Mouse (Mus musculus): ENCODE results near the gene Spata46. TPM values are rescaled to one million over a fixed set of nuclear protein-coding genes. Genes with fewer than 3 reads are reported as not detected.

Gene Spata46
- total and polyA plus RNA-seq, 3 experiments: not detected

- in situ Hi-C loops (cut with MboI; ENCODE audit: low pct_ligation_motif_present, low pct_unique_long_range_greater_than_20kb, low sequenced_read_pairs) (loop anchor here (25.0 kb wide), 1 partner anchor 310 kb away; no protein-coding TSS in a partner anchor), dilution Hi-C loops (cut with MboI; ENCODE audit: extremely low pct_ligation_motif_present, extremely low pct_unique_long_range_greater_than_20kb, low sequenced_read_pairs) (no loop called here)
- H3K4me3 ChIP-seq (replicated peaks in 1 of 3; ENCODE audit: low read depth in 2 of 3, low read length in 2 of 3, poor library complexity in 1 of 3): no peak overlapping the region
- H3K9ac ChIP-seq (ENCODE audit: insufficient read depth, low read depth): no peak overlapping the region
- H3K4me1 ChIP-seq (ENCODE audit: control insufficient read depth in 1 of 2, insufficient read depth in 2 of 2): peaks cover 0 to 10% of the 10 kb centered on the region in 2 experiments; a peak in 2 of 4 replicates
- TF ChIP-seq MYC (IDR thresholded peaks at IDR 0.05; ENCODE audit: low read depth, low read length): no peak
- no peak for TF ChIP-seq MXI1 (IDR thresholded peaks at IDR 0.05; ENCODE audit: low read depth, low read length)
- TF ChIP-seq ELF1 (IDR thresholded peaks at IDR 0.05; ENCODE audit: low read depth, low read length): no peak
- no peak for TF ChIP-seq GABPA (IDR thresholded peaks at IDR 0.05; ENCODE audit: insufficient replicate concordance, low read depth, low read length)
- TF ChIP-seq RAD21 (IDR thresholded peaks at IDR 0.05; ENCODE audit: low read depth, low read length): no peak
- no peak for TF ChIP-seq JUND (conservative IDR thresholded peaks at IDR 0.05; ENCODE audit: low read depth, low read length)
- TF ChIP-seq TCF12 (IDR thresholded peaks at IDR 0.05; ENCODE audit: low read depth, low read length): no peak
- TF ChIP-seq MAX (IDR thresholded peaks at IDR 0.05; ENCODE audit: low read length): no peak
- no peak for TF ChIP-seq CHD1 (IDR thresholded peaks at IDR 0.05; ENCODE audit: low read depth, low read length)
- no peak for TF ChIP-seq E2F4 (IDR thresholded peaks at IDR 0.05; ENCODE audit: insufficient replicate concordance, low read depth, low read length)
- no peak for TF ChIP-seq POLR2A (IDR thresholded peaks at IDR 0.05; ENCODE audit: low read depth, low read length)
- TF ChIP-seq EP300 (IDR thresholded peaks at IDR 0.05; ENCODE audit: low read length): no peak
- TF ChIP-seq JUN (IDR thresholded peaks at IDR 0.05; ENCODE audit: insufficient read depth, low read depth, low read length): no peak
- no peak for TF ChIP-seq ETS1 (conservative IDR thresholded peaks at IDR 0.05; ENCODE audit: low read depth, low read length)
- TF ChIP-seq SMC3 (IDR thresholded peaks at IDR 0.05; ENCODE audit: low read depth, low read length): no peak
- TF ChIP-seq MAZ (IDR thresholded peaks at IDR 0.05; ENCODE audit: low read depth, low read length): no peak
- H3K79me2 ChIP-seq (replicated peaks; ENCODE audit: control insufficient read depth, extremely low read depth, insufficient read depth, poor library complexity, severe bottlenecking): no peaks in the 10 kb centered on the region
- H3K9me3 ChIP-seq (replicated peaks; ENCODE audit: low read length): no peaks in the 10 kb centered on the region
- H3K27ac ChIP-seq (ENCODE audit: insufficient read depth, low read depth): no peak overlapping the region
- no peaks in the 10 kb centered on the region for H3K36me3 ChIP-seq (replicated peaks in 1 of 2; ENCODE audit: control insufficient read depth in 1 of 2, insufficient read depth in 1 of 2, low read length in 1 of 2)
- no peak overlapping the region for H3K4me2 ChIP-seq (ENCODE audit: insufficient read depth, low read depth, poor library complexity, severe bottlenecking)
- peaks cover 8% of the 10 kb centered on the region for H3K27me3 ChIP-seq (replicated peaks)
- no peak for DNase-seq (ENCODE audit: extremely low read depth)
Observed at GRCm38 (mm10) chr1:170302456-170302855, 6.1 kb upstream of the Spata46 start.

DNA sequence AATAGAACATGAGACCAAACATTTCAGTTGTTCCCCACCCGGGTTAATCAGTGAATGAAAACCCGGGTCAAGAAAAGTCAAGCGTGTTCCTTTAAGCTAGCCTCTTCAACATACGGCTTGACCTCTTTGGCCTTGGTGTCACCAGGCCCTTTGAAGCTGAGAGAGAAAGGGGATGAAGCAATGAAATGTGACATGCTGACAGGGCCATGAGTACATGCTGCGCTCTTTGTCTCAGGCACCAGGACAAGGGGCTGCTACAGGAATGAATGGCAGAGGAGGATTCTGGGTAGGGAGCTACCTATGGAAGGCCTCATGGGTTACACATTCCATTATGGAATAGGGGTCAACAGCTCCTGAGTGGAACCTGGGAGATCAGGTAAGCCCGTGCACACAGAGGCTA lies 5.5 kb upstream of the Spata46 start:
- H3K79me2 ChIP-seq (replicated peaks; ENCODE audit: control insufficient read depth, extremely low read depth, insufficient read depth, poor library complexity, severe bottlenecking): no peaks in the 10 kb centered on the region
- H3K9me3 ChIP-seq (replicated peaks; ENCODE audit: low read length): no peaks in the 10 kb centered on the region
- dilution Hi-C loops (cut with MboI; ENCODE audit: extremely low pct_ligation_motif_present, extremely low pct_unique_long_range_greater_than_20kb, low sequenced_read_pairs): no loop called here
- no peaks in the 10 kb centered on the region for H3K36me3 ChIP-seq (replicated peaks in 1 of 2; ENCODE audit: control insufficient read depth in 1 of 2, insufficient read depth in 1 of 2, low read length in 1 of 2)
- in situ Hi-C loops (cut with MboI; ENCODE audit: low pct_ligation_motif_present, low pct_unique_long_range_greater_than_20kb, low sequenced_read_pairs): loop anchor here (25.0 kb wide), 1 partner anchor 309 kb away; no protein-coding TSS in a partner anchor
- H3K4me2 ChIP-seq (ENCODE audit: insufficient read depth, low read depth, poor library complexity, severe bottlenecking): no peak overlapping the region
- TF ChIP-seq POLR2A (IDR thresholded peaks at IDR 0.05; ENCODE audit: low read depth, low read length) (no peak), SMC3 (IDR thresholded peaks at IDR 0.05; ENCODE audit: low read depth, low read length) (no peak), NRF1 (IDR thresholded peaks at IDR 0.05; ENCODE audit: low read depth, low read length) (no peak), USF2 (conservative IDR thresholded peaks at IDR 0.05; ENCODE audit: low read depth, low read length) (no peak), MAX (IDR thresholded peaks at IDR 0.05; ENCODE audit: low read length) (no peak), ELF1 (IDR thresholded peaks at IDR 0.05; ENCODE audit: low read depth, low read length) (no peak), ETS1 (conservative IDR thresholded peaks at IDR 0.05; ENCODE audit: low read depth, low read length) (no peak), MAZ (IDR thresholded peaks at IDR 0.05; ENCODE audit: low read depth, low read length) (no peak), EP300 (IDR thresholded peaks at IDR 0.05; ENCODE audit: low read length) (no peak), CHD2 (IDR thresholded peaks at IDR 0.05; ENCODE audit: low read length) (no peak), ZNF384 (IDR thresholded peaks at IDR 0.05; ENCODE audit: low read depth, low read length) (no peak), PAX5 (IDR thresholded peaks at IDR 0.05; ENCODE audit: low read length) (no peak), MEF2A (IDR thresholded peaks at IDR 0.05; ENCODE audit: borderline replicate concordance, low read depth, low read length) (no peak)
- H3K4me1 ChIP-seq (ENCODE audit: control insufficient read depth in 1 of 2, insufficient read depth in 2 of 2): peaks cover 0 to 10% of the 10 kb centered on the region in 2 experiments; a peak in 2 of 4 replicates
- DNase-seq (ENCODE audit: extremely low read depth): no peak
- no peak overlapping the region for H3K27ac ChIP-seq (ENCODE audit: insufficient read depth, low read depth)
- peaks cover 5% of the 10 kb centered on the region for H3K27me3 ChIP-seq (replicated peaks)
- no peak overlapping the region for H3K9ac ChIP-seq (ENCODE audit: insufficient read depth, low read depth)
- no peak overlapping the region for H3K4me3 ChIP-seq (replicated peaks in 1 of 3; ENCODE audit: low read depth in 2 of 3, low read length in 2 of 3, poor library complexity in 1 of 3)

Measured in CH12.LX (cell line).